Mouse (Mus musculus) Muller cell, postnatal 12 days (primary cell): ENCODE measurements around the gene Ccni.

Source experiments
- DNase-seq: peaks from one replicate; pipeline ENCODE4 v3.0.0-alpha.2; 2015; ENCODE audit errors: inconsistent ontology term

Gene Ccni

GRCm38 (mm10) chr5:93206109-93207005, at the start of gene Ccni, which contains the start of gene 2010109A12Rik:
Gene Ccni (minus strand): TSS chr5:93206495.
Gene 2010109A12Rik (plus strand): TSS chr5:93206518.
- DNase-seq = peak; percentile 98

- DNase-seq = no peak
These were observed 49.5 kb upstream of the Ccni start for GRCm38 (mm10) chr5:93255759-93256265.

GRCm38 (mm10) chr5:93251001-93251760, 44.9 kb upstream of the Ccni start:
- DNase-seq = no peak

GRCm38 (mm10) chr5:93249940-93250578, 43.8 kb upstream of the Ccni start:
- no peak for DNase-seq

GRCm38 (mm10) chr5:93245280-93245679, 39.0 kb upstream of the Ccni start:
- DNase-seq = no peak

- DNase-seq = no peak
These were observed 33.6 kb upstream of the Ccni start for GRCm38 (mm10) chr5:93239590-93240544.

- no peak for DNase-seq
These were observed 30.2 kb upstream of the Ccni start for GRCm38 (mm10) chr5:93236541-93236940.

GRCm38 (mm10) chr5:93235888-93236287, 29.6 kb upstream of the Ccni start:
- no peak for DNase-seq

GRCm38 (mm10) chr5:93234605-93235004, 28.3 kb upstream of the Ccni start:
- DNase-seq = no peak

- DNase-seq = no peak
These were observed 27.8 kb upstream of the Ccni start for GRCm38 (mm10) chr5:93234130-93234529.

- no peak for DNase-seq
These were observed 26.5 kb upstream of the Ccni start for GRCm38 (mm10) chr5:93232838-93233237.

GRCm38 (mm10) chr5:93231721-93232120, 25.4 kb upstream of the Ccni start:
- no peak for DNase-seq

- no peak for DNase-seq
These were observed 23.2 kb upstream of the Ccni start for GRCm38 (mm10) chr5:93229527-93229926.

- DNase-seq = no peak
These were observed 20.9 kb upstream of the Ccni start for GRCm38 (mm10) chr5:93227157-93227556.

- no peak for DNase-seq
These were observed 18.3 kb upstream of the Ccni start for GRCm38 (mm10) chr5:93224549-93224948.

GRCm38 (mm10) chr5:93221661-93222060, 15.4 kb upstream of the Ccni start:
- peak; percentile 37 for DNase-seq

GRCm38 (mm10) chr5:93218375-93218774, 12.1 kb upstream of the Ccni start:
- DNase-seq = no peak

GRCm38 (mm10) chr5:93207555-93207954, 1.3 kb upstream of the Ccni start:
- DNase-seq = no peak

GRCm38 (mm10) chr5:93207006-93207348, 682 bp upstream of the Ccni start:
- DNase-seq = no peak

- peak; percentile 54 for DNase-seq
These were observed 755 bp downstream of the Ccni start for GRCm38 (mm10) chr5:93205371-93206108.
